Mouse (Mus musculus): Measurements from ENCODE around the gene Kif2b.

The Kif2b gene

GRCm38 (mm10) chr11:91577317-91577716, at the start of gene Kif2b:
Gene Kif2b, minus strand, starts transcription at chr11:91577558.
- no peak for DNase-seq

DNA sequence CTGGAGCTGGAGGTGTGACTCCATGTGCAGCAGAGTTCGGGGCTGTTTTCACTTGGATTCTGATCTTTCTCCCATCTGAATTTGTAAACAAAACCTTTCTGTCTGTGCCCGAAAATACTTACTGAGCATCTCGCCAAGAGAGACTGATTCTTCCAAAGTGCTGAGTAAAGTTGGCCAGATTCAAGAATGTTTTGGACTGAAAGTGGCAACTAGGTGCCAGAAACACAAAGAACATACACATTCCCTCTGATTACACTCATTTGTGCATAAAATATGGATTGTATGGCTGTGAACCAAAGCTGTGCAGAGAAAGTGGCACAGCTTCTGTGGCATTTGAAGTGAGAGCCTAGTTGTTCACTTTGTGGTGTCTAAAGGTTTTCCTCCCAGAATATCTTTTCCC, 15.7 kb upstream of the Kif2b start:
- DNase-seq: no peak

DNA sequence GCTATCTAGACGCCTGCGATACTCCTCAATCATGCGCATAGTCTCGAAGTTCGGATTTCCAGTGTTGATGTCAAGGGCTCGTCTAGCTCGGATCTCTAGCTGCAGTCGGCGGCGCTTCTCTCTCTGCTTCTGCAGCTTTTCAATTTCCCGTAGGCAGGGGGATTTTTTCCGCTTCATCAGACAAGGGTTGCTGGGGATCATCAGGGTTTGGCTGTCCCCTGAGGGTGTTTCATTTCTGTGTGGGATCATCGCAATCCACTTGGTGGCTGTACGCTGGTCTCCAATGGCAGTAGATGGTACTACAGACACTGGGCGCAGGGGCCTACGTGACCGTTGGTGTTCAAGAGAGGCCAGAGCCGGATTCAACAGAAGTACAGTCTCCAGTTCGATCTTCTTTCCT, 502 bp downstream of the Kif2b start:
- DNase-seq: no peak

DNA sequence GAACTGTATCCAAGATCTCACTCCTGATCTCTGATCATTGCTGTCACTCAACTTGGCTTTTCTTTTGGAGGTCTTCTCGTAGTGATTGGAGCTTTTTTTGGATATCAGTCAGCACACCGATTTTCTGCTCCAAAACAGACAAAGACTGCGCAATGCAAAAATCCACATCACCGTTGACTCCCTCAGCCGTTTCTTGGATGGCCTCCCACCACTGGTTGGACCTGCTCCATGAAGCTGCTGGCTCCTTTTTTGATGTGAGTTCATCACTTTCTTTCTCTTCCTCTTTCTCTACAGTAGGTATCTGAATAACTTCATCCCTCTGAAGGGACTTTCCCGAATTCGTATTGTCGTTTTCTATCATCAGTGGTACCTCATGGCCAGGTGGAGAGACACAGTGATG, 2.0 kb downstream of the Kif2b start:
- no peak for DNase-seq

- DNase-seq: no peak
Measured at GRCm38 (mm10) chr11:91574477-91574876, 2.9 kb downstream of the Kif2b start.

DNA sequence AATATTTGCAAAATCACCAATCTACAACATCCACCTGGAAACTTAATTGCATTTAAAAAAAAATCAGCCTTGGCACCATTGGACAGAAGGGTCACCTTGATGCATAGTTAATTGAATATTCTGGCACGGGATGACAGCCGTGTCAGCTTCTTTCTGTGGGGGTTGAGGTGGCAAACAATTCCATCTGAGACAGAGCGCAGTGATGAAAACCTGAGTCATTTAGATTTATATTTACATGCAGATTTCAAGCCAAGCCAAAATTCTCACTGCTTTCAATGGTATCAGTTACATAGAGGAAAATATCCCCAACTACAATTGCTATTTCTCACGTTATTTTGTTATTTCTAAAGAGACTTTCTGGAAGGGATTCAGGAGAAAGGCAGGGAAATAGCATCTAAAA, 46.6 kb downstream of the Kif2b start:
- no peak for DNase-seq
